Mouse (Mus musculus): ENCODE data around the gene Dll4. TPM values are rescaled to one million over a fixed set of nuclear protein-coding genes. Genes with fewer than 3 reads are reported as not detected.

Gene Dll4
- polyA plus RNA-seq, 1 experiment from 2014 or later, result 5.3 TPM

DNA sequence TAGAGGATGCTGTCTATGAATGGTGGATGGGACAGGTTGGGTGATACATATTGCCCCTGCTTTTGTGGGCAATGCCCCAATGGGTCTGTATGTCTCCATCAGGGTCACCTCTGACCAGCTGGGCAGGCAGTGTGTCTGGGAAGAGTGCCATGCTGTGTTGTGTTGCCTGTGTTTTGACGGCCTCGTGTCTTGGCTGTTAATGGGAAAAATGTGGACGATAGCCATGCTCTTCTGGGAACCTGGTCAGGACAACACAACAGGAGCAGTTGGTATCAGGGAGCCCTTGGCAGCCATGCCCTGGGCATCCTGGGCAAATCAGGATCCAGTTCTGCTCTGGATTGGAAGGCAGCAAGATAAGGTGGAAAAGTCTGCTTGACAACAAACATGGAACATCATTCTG is 29.5 kb downstream of the Dll4 start:
- no peak overlapping the region for H3K4me3 ChIP-seq (ENCODE audit: low read depth, low read length)
- no peaks in the 10 kb centered on the region for H3K9me3 ChIP-seq (ENCODE audit: control insufficient read depth, low read length)
- no peak for DNase-seq (ENCODE audit: low spot score)
- H3K4me2 ChIP-seq, result no peak overlapping the region
- no peak overlapping the region for H3K27ac ChIP-seq (ENCODE audit: low read depth, low read length)
- WGBS, result 90% methylated on average over 3 of the region's 3 CpGs
- no peak overlapping the region for H3K9ac ChIP-seq (ENCODE audit: low read depth, low read length)
- peaks cover 16% of the 10 kb centered on the region for H3K27me3 ChIP-seq (replicated peaks; ENCODE audit: control insufficient read depth, insufficient read depth, low read length)
- ATAC-seq (replicated peaks; ENCODE audit: low FRiP score), result no peak
- no peaks in the 10 kb centered on the region for H3K36me3 ChIP-seq (ENCODE audit: control insufficient read depth, insufficient read depth, low read length)
- H3K4me1 ChIP-seq (replicated peaks; ENCODE audit: control insufficient read depth, insufficient read depth, low read length), result peaks cover 3% of the 10 kb centered on the region; the same call in 1 of the 2 replicates

DNA sequence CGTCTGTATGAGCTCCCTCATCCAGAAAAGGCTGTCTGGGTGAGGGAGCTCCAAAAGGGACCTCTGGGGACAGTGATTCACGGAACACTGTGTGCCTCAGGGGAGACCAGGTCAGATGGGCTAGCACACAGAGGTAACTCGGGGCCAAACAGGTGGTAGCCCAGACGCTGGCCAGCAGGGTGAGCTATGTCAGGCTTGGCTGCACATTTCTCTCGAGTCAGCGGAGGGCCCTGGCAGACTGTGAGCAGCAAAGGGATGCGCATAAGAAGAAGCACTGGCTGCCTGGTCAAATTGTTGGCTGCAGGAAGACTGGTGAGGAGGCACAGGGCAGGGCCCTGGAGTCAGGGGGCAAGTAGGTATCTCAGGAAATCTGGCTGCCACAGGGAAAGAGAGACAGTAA is 30.1 kb downstream of the Dll4 start:
- Histone ChIP-seq H3K36me3 (ENCODE audit: control insufficient read depth, insufficient read depth, low read length) (no peaks in the 10 kb centered on the region), H3K4me2 (no peak overlapping the region), H3K27ac (ENCODE audit: low read depth, low read length) (no peak overlapping the region), H3K9ac (ENCODE audit: low read depth, low read length) (no peak overlapping the region), H3K27me3 (replicated peaks; ENCODE audit: control insufficient read depth, insufficient read depth, low read length) (peaks cover 10% of the 10 kb centered on the region), H3K4me3 (ENCODE audit: low read depth, low read length) (no peak overlapping the region), H3K9me3 (ENCODE audit: control insufficient read depth, low read length) (no peaks in the 10 kb centered on the region), H3K4me1 (replicated peaks; ENCODE audit: control insufficient read depth, insufficient read depth, low read length) (peaks cover 3% of the 10 kb centered on the region; the same call in 1 of the 2 replicates)
- ATAC-seq (replicated peaks; ENCODE audit: low FRiP score) (no peak), DNase-seq (ENCODE audit: low spot score) (no peak)
- WGBS, result 44% methylated on average over 7 of the region's 7 CpGs

DNA sequence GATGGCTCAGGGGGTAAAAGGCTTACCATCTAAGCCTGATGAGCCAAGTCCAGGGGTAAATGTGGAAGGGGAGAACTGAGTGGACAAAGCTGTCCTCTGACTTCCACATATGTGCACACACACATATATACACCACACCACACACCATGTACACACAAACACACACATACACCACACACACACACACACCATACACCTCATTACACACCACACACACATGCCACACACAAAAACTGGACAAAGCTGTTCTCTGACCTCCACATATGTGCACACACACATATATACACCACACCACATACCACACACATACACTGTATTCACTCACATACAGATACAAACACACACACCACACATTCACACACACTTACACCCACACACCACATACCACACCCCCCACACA is 30.7 kb downstream of the Dll4 start:
- H3K9ac ChIP-seq (ENCODE audit: low read depth, low read length), result no peak overlapping the region
- DNase-seq (ENCODE audit: low spot score) (no peak), ATAC-seq (replicated peaks; ENCODE audit: low FRiP score) (no peak)
- no peak overlapping the region for H3K4me3 ChIP-seq (ENCODE audit: low read depth, low read length)
- no peaks in the 10 kb centered on the region for H3K36me3 ChIP-seq (ENCODE audit: control insufficient read depth, insufficient read depth, low read length)
- no peaks in the 10 kb centered on the region for H3K9me3 ChIP-seq (ENCODE audit: control insufficient read depth, low read length)
- H3K4me2 ChIP-seq, result no peak overlapping the region
- no peak overlapping the region for H3K27ac ChIP-seq (ENCODE audit: low read depth, low read length)
- H3K4me1 ChIP-seq (replicated peaks; ENCODE audit: control insufficient read depth, insufficient read depth, low read length), result peaks cover 3% of the 10 kb centered on the region; the same call in 1 of the 2 replicates
- H3K27me3 ChIP-seq (replicated peaks; ENCODE audit: control insufficient read depth, insufficient read depth, low read length), result peaks cover 5% of the 10 kb centered on the region

DNA sequence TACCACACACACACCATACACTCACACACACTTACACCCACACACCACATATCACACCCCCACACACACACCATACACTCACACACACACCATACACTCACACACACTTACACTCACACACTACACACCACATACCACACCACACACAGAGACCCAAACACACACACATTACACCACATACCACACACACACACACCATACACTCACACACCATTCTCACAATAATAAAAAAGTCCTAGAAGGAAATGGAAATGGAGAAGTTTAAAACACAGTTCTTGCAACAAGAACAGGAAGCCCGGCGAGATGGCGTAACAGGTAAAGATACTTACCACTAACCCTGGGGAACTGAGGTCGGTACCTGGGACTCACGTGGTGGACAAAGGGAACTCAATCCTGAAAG is 31.2 kb downstream of the Dll4 start:
- no peak for DNase-seq (ENCODE audit: low spot score)
- no peak overlapping the region for H3K4me2 ChIP-seq
- 62% methylated on average over 5 of the region's 5 CpGs for WGBS
- no peak overlapping the region for H3K9ac ChIP-seq (ENCODE audit: low read depth, low read length)
- no peak for ATAC-seq (replicated peaks; ENCODE audit: low FRiP score)
- H3K4me3 ChIP-seq (ENCODE audit: low read depth, low read length), result no peak overlapping the region
- peaks cover 3% of the 10 kb centered on the region; the same call in 1 of the 2 replicates for H3K4me1 ChIP-seq (replicated peaks; ENCODE audit: control insufficient read depth, insufficient read depth, low read length)
- no peak overlapping the region for H3K27ac ChIP-seq (ENCODE audit: low read depth, low read length)
- no peaks in the 10 kb centered on the region for H3K9me3 ChIP-seq (ENCODE audit: control insufficient read depth, low read length)
- H3K27me3 ChIP-seq (replicated peaks; ENCODE audit: control insufficient read depth, insufficient read depth, low read length), result peaks cover under 1% of the 10 kb centered on the region; the same call in 1 of the 2 replicates
- no peaks in the 10 kb centered on the region for H3K36me3 ChIP-seq (ENCODE audit: control insufficient read depth, insufficient read depth, low read length)

DNA sequence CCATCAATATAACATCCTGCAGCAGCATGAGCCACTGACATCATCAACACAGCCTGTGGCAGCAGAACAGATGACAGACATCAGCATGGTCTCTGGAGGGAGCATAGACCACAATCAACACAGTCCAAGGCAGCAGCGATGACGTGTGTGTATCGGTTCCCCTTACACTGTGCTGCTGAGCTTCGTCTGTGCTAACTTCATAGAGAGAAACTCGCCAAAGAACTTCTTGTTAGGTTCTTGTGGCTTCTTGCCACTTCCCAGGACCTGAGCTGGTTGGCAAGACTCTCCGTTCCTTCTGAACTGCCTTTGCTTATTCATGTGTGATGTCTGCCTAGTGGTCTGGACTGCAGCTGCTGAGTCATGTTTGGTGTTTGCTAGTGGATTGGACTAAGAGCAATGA is 32.7 kb downstream of the Dll4 start:
- 51% methylated on average over 6 of the region's 6 CpGs for WGBS
- Histone ChIP-seq H3K27me3 (replicated peaks; ENCODE audit: control insufficient read depth, insufficient read depth, low read length) (no peaks in the 10 kb centered on the region), H3K9me3 (ENCODE audit: control insufficient read depth, low read length) (no peaks in the 10 kb centered on the region), H3K4me1 (replicated peaks; ENCODE audit: control insufficient read depth, insufficient read depth, low read length) (peaks cover 3% of the 10 kb centered on the region; the same call in 1 of the 2 replicates), H3K4me3 (ENCODE audit: low read depth, low read length) (no peak overlapping the region), H3K27ac (ENCODE audit: low read depth, low read length) (no peak overlapping the region), H3K4me2 (no peak overlapping the region), H3K9ac (ENCODE audit: low read depth, low read length) (no peak overlapping the region), H3K36me3 (ENCODE audit: control insufficient read depth, insufficient read depth, low read length) (no peaks in the 10 kb centered on the region)
- DNase-seq (ENCODE audit: low spot score) (no peak), ATAC-seq (replicated peaks; ENCODE audit: low FRiP score) (no peak)

DNA sequence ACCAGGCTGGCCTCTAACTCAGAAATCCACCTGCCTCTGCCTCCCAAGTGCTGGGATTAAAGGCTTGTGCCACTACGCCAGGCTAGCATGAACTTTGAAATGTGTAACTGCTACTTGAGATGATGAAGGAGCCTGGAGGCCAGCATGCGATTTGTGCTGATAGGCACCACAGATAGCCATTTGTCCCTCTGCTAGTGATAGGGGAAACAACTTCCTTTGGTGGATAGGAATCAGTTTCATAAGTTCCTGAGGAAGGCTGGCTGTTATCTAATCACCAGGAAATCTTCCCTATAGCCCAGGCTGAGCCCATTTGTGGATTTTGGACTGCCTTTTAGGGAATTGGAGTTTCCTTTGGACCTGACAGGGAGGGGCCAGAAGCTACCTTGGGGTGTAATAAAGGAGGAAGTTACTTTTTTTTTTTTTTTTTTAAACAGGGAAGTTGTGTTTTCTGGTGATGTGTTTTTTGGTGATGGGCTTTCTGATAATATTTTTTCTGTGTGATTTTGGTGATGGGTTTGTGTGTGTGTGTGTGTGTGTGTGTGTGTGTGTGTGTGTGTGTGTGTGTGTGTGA is 34.2 kb downstream of the Dll4 start:
- 44% methylated on average over 2 of the region's 2 CpGs for WGBS
- H3K27ac ChIP-seq (ENCODE audit: low read depth, low read length), result no peak overlapping the region
- no peak overlapping the region for H3K9ac ChIP-seq (ENCODE audit: low read depth, low read length)
- H3K4me3 ChIP-seq (ENCODE audit: low read depth, low read length), result no peak overlapping the region
- H3K27me3 ChIP-seq (replicated peaks; ENCODE audit: control insufficient read depth, insufficient read depth, low read length), result no peaks in the 10 kb centered on the region
- H3K4me2 ChIP-seq, result no peak overlapping the region
- no peak for ATAC-seq (replicated peaks; ENCODE audit: low FRiP score)
- no peak for DNase-seq (ENCODE audit: low spot score)
- peaks cover 3% of the 10 kb centered on the region; the same call in 1 of the 2 replicates for H3K4me1 ChIP-seq (replicated peaks; ENCODE audit: control insufficient read depth, insufficient read depth, low read length)
- H3K9me3 ChIP-seq (ENCODE audit: control insufficient read depth, low read length), result no peaks in the 10 kb centered on the region
- H3K36me3 ChIP-seq (ENCODE audit: control insufficient read depth, insufficient read depth, low read length), result no peaks in the 10 kb centered on the region

DNA sequence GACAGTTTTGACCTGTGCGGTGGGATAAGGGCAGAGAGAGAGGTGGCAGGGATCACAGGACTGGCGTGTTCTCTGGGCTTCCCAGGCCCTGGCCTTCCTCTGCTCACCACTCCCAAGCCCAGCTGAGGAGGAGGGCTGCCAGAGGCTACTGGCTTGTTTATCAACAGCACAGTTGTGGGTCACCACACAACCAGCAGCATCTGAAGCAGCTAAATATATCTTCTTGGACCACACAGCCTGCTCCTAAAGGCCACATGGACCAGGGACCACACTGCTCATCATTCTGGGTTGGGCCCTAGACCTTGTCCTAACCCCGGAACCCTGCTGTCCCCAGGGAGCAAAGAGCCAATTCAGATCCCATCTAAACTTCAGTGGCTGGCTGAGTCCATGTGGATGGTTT is 39.4 kb downstream of the Dll4 start:
- H3K4me3 ChIP-seq (ENCODE audit: low read depth, low read length), result no peak overlapping the region
- 0 out of 2 replicates have a peak, but pooled peaks cover under 1% of the 10 kb centered on the region for H3K36me3 ChIP-seq (ENCODE audit: control insufficient read depth, insufficient read depth, low read length)
- H3K27me3 ChIP-seq (replicated peaks; ENCODE audit: control insufficient read depth, insufficient read depth, low read length), result no peaks in the 10 kb centered on the region
- 88% methylated on average over 3 of the region's 3 CpGs for WGBS
- no peak overlapping the region for H3K4me2 ChIP-seq
- ATAC-seq (replicated peaks; ENCODE audit: low FRiP score) (no peak), DNase-seq (ENCODE audit: low spot score) (no peak)
- H3K27ac ChIP-seq (ENCODE audit: low read depth, low read length), result no peak overlapping the region
- H3K9me3 ChIP-seq (ENCODE audit: control insufficient read depth, low read length), result no peaks in the 10 kb centered on the region
- H3K4me1 ChIP-seq (replicated peaks; ENCODE audit: control insufficient read depth, insufficient read depth, low read length), result no peaks in the 10 kb centered on the region
- H3K9ac ChIP-seq (ENCODE audit: low read depth, low read length), result no peak overlapping the region

DNA sequence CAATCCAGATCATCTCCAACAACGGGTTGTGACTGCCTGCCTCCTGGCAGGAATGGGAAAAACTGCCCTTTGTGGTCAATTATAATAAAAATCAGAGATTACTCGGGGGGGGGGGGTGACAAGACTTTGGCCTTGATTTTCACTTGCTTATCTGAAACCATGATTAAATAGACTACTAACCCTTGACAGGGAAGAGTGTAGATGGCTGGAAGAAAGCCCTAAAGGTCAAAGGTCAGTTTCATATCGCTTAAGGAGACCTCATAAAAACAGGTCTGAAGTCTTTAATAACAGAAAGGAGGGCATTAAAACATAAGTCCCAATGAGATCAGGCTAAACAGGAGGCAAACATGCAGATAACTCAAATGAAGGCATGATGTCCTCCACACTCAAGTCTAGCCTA is 41.8 kb downstream of the Dll4 start:
- H3K9me3 ChIP-seq (ENCODE audit: control insufficient read depth, low read length), result no peaks in the 10 kb centered on the region
- no peak overlapping the region for H3K4me3 ChIP-seq (ENCODE audit: low read depth, low read length)
- H3K27ac ChIP-seq (ENCODE audit: low read depth, low read length), result no peak overlapping the region
- no peaks in the 10 kb centered on the region for H3K4me1 ChIP-seq (replicated peaks; ENCODE audit: control insufficient read depth, insufficient read depth, low read length)
- no peaks in the 10 kb centered on the region for H3K27me3 ChIP-seq (replicated peaks; ENCODE audit: control insufficient read depth, insufficient read depth, low read length)
- DNase-seq (ENCODE audit: low spot score) (no peak), ATAC-seq (replicated peaks; ENCODE audit: low FRiP score) (no peak)
- WGBS, result 76% methylated on average over 3 of the region's 3 CpGs
- no peak overlapping the region for H3K4me2 ChIP-seq
- H3K36me3 ChIP-seq (ENCODE audit: control insufficient read depth, insufficient read depth, low read length), result peaks cover 6% of the 10 kb centered on the region
- no peak overlapping the region for H3K9ac ChIP-seq (ENCODE audit: low read depth, low read length)

DNA sequence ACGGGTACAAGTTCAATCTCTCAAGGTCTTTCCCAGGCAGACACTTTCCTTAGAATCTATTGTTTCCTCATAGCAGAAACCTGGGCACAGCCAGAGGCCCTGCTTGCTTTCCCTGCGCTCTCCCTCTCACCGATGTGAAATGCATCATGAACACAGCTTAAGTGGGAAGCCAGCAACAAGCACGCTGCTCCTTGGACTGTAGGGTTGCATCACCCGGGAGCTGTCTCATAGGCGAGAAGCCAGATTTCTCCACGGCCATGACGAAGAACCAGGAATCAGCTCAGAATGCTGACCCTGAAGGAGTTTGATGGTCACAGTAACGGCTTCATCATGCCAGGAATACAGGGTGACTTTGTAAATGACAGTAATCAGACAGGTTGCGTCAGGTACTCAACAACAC is 44.5 kb downstream of the Dll4 start:
- peaks cover 29% of the 10 kb centered on the region for H3K36me3 ChIP-seq (ENCODE audit: control insufficient read depth, insufficient read depth, low read length)
- ATAC-seq (replicated peaks; ENCODE audit: low FRiP score), result no peak

More for the DNA sequence above, 44.5 kb downstream of the Dll4 start:
- no peak overlapping the region for H3K4me3 ChIP-seq (ENCODE audit: low read depth, low read length)
- H3K27ac ChIP-seq (ENCODE audit: low read depth, low read length), result no peak overlapping the region
- WGBS, result 91% methylated on average over 10 of the region's 10 CpGs
- H3K27me3 ChIP-seq (replicated peaks; ENCODE audit: control insufficient read depth, insufficient read depth, low read length), result no peaks in the 10 kb centered on the region
- H3K4me2 ChIP-seq, result no peak overlapping the region
- H3K9ac ChIP-seq (ENCODE audit: low read depth, low read length), result no peak overlapping the region
- H3K4me1 ChIP-seq (replicated peaks; ENCODE audit: control insufficient read depth, insufficient read depth, low read length), result no peaks in the 10 kb centered on the region
- no peaks in the 10 kb centered on the region for H3K9me3 ChIP-seq (ENCODE audit: control insufficient read depth, low read length)
- DNase-seq (ENCODE audit: low spot score), result no peak

Measured in liver, embryonic 11.5 days (tissue).